Mouse (Mus musculus) cortical plate, adult 2 months (tissue): ENCODE results near the gene Trim72.

Experiments
- CTCF ChIP-seq: fragments of 200-500 bp; IDR thresholded peaks from 2 replicates; pipeline ENCODE4 v1.5.1; 2011; ENCODE audit warnings: mild to moderate bottlenecking, control low read depth, low read length; ENCODE audit not compliant: insufficient read depth; ENCODE audit errors: extremely low read depth
- POLR2A ChIP-seq: fragments of 200-500 bp; IDR thresholded peaks from 2 replicates; pipeline ENCODE4 v1.6.1; 2011; ENCODE audit warnings: mild to moderate bottlenecking, low read length, control low read depth; ENCODE audit not compliant: insufficient read depth; ENCODE audit errors: extremely low read depth

- TF ChIP-seq CTCF: no peak
- TF ChIP-seq POLR2A: no peak
Observed at GRCm38 (mm10) chr7:128032989-128033293, 29.2 kb downstream of the Trim72 start.
